Mouse (Mus musculus) thymus, adult 2 months (tissue): ENCODE data around the gene Mgp. TPM values are rescaled to one million over a fixed set of nuclear protein-coding genes. Genes with fewer than 3 reads are reported as not detected.
A peak's percentile ranks its signal among the peaks of the same experiment; 100 is the strongest.

Experiments used
- DNase-seq: peaks from one replicate; pipeline ENCODE4 v3.0.0; 2021
- H3K27ac ChIP-seq: fragments of 200-500 bp; 2 replicates; pipeline ENCODE4 v1.5.1; 2012; ENCODE audit warnings: low read length, control low read depth; ENCODE audit not compliant: control insufficient read depth, insufficient read depth
- H3K27me3 ChIP-seq: fragments of 200-500 bp; 2 replicates; pipeline ENCODE4 v1.6.1; 2012; ENCODE audit warnings: mild to moderate bottlenecking, low read length, moderate library complexity, mixed read lengths; ENCODE audit not compliant: control insufficient read depth, insufficient read depth
- H3K36me3 ChIP-seq: fragments of 200-500 bp; 2 replicates; pipeline ENCODE4 v1.6.1; 2012; ENCODE audit warnings: mild to moderate bottlenecking, low read length, moderate library complexity; ENCODE audit not compliant: control insufficient read depth, insufficient read depth
- H3K4me1 ChIP-seq: fragments of 200-500 bp; replicated peaks from 2 replicates; pipeline ENCODE4 v1.6.1; 2012; ENCODE audit warnings: low read length; ENCODE audit not compliant: control insufficient read depth, insufficient read depth
- H3K4me3 ChIP-seq: fragments of 200-500 bp; 2 replicates; pipeline ENCODE4 v1.5.1; 2012; ENCODE audit warnings: mild to moderate bottlenecking, low read length, control low read depth, moderate library complexity; ENCODE audit not compliant: control insufficient read depth, insufficient read depth
- CTCF ChIP-seq: fragments of 200-500 bp; IDR thresholded peaks from 2 replicates; pipeline ENCODE4 v1.5.1; 2012; ENCODE audit warnings: mild to moderate bottlenecking, control low read depth, low read length, moderate library complexity, borderline replicate concordance; ENCODE audit not compliant: control insufficient read depth, poor library complexity, insufficient read depth; ENCODE audit errors: extremely low read depth
- POLR2A ChIP-seq: fragments of 200-500 bp; IDR thresholded peaks from 2 replicates; pipeline ENCODE4 v1.6.1; 2012; ENCODE audit warnings: mild to moderate bottlenecking, low read length, control low read depth, moderate library complexity; ENCODE audit not compliant: control insufficient read depth, poor library complexity, insufficient read depth; ENCODE audit errors: extremely low read depth
- whole genome bisulfite sequencing: fragments of 180-500 bp; shearing (Covaris S2); methylation state at CpG from one replicate; pipeline ENCODE4 v1.1.7; 2018; 5-methylcytosine and 5-hydroxymethylcytosine counted together
- polyA plus RNA-seq: library from polyadenylated mRNA; depleted of rRNA; stranded (reverse); fragments of >200 nt; gene quantifications from 2 replicates; pipeline ENCODE4 v1.2.3, GENCODE M21; 2012

Mgp gene
- polyA plus RNA-seq, 1 experiment: 274 TPM

- TF ChIP-seq CTCF: no peak
- no peak for TF ChIP-seq POLR2A
- DNase-seq: peak; percentile 64
- peak overlapping the region; percentile 44 for H3K4me3 ChIP-seq
- WGBS: 3% methylated on average over 14 of the region's 14 CpGs
- peak overlapping the region; percentile 100 for H3K27ac ChIP-seq
- H3K27me3 ChIP-seq: no peaks in the 10 kb centered on the region
- no peaks in the 10 kb centered on the region for H3K36me3 ChIP-seq
- H3K4me1 ChIP-seq: peaks cover 46% of the 10 kb centered on the region
Observed at GRCm38 (mm10) chr6:136856071-136856636, 19.5 kb downstream of the Mgp start.

GRCm38 (mm10) chr6:136855183-136855582 is 20.4 kb downstream of the Mgp start:
- no peaks in the 10 kb centered on the region for H3K27me3 ChIP-seq
- 50% methylated on average over 2 of the region's 2 CpGs for WGBS
- TF ChIP-seq POLR2A: no peak
- no peak for TF ChIP-seq CTCF
- H3K36me3 ChIP-seq: no peaks in the 10 kb centered on the region
- H3K27ac ChIP-seq: peak overlapping the region; percentile 100
- H3K4me1 ChIP-seq: peaks cover 49% of the 10 kb centered on the region
- no peak for DNase-seq
- no peak overlapping the region for H3K4me3 ChIP-seq

GRCm38 (mm10) chr6:136854361-136854781 is 21.3 kb downstream of the Mgp start:
- peak overlapping the region; percentile 28 for H3K4me3 ChIP-seq
- H3K36me3 ChIP-seq: no peaks in the 10 kb centered on the region
- H3K4me1 ChIP-seq: peaks cover 53% of the 10 kb centered on the region
- DNase-seq: peak; percentile 69
- no peak for TF ChIP-seq CTCF
- TF ChIP-seq POLR2A: peak; percentile 39; the same call in 1 of the 2 replicates
- H3K27ac ChIP-seq: peak overlapping the region; percentile 100
- WGBS: 7% methylated on average over 11 of the region's 11 CpGs
- no peaks in the 10 kb centered on the region for H3K27me3 ChIP-seq

- Histone ChIP-seq H3K4me1 (peaks cover 52% of the 10 kb centered on the region), H3K4me3 (no peak overlapping the region), H3K27me3 (no peaks in the 10 kb centered on the region), H3K36me3 (no peaks in the 10 kb centered on the region), H3K27ac (peak overlapping the region; percentile 54)
- 28% methylated on average over 3 of the region's 3 CpGs for WGBS
- TF ChIP-seq POLR2A (no peak), CTCF (no peak)
- peak; percentile 42 for DNase-seq
Observed at GRCm38 (mm10) chr6:136852762-136853161, 22.9 kb downstream of the Mgp start.

- Histone ChIP-seq H3K27me3 (no peaks in the 10 kb centered on the region), H3K27ac (peak overlapping the region; percentile 54), H3K4me1 (peaks cover 48% of the 10 kb centered on the region), H3K36me3 (no peaks in the 10 kb centered on the region), H3K4me3 (no peak overlapping the region)
- TF ChIP-seq POLR2A (no peak), CTCF (no peak)
- DNase-seq: no peak
- 72% methylated on average over 4 of the region's 4 CpGs for WGBS
Observed at GRCm38 (mm10) chr6:136852348-136852747, 23.3 kb downstream of the Mgp start.

GRCm38 (mm10) chr6:136850267-136850666 is 25.4 kb downstream of the Mgp start:
- TF ChIP-seq CTCF: no peak
- DNase-seq: no peak
- WGBS: 75% methylated on average over 6 of the region's 6 CpGs
- no peaks in the 10 kb centered on the region for H3K36me3 ChIP-seq
- no peak overlapping the region for H3K4me3 ChIP-seq
- no peaks in the 10 kb centered on the region for H3K27me3 ChIP-seq
- no peak overlapping the region for H3K27ac ChIP-seq
- H3K4me1 ChIP-seq: peaks cover 34% of the 10 kb centered on the region

GRCm38 (mm10) chr6:136848971-136849370 is 26.7 kb downstream of the Mgp start:
- WGBS: 80% methylated on average over 5 of the region's 5 CpGs
- H3K36me3 ChIP-seq: no peaks in the 10 kb centered on the region
- H3K27ac ChIP-seq: no peak overlapping the region
- H3K4me3 ChIP-seq: no peak overlapping the region
- TF ChIP-seq CTCF (no peak), POLR2A (no peak)
- H3K27me3 ChIP-seq: no peaks in the 10 kb centered on the region
- peaks cover 26% of the 10 kb centered on the region for H3K4me1 ChIP-seq
- DNase-seq: no peak
